Mouse (Mus musculus) spleen, adult 2 months (tissue): ENCODE measurements around the gene Smok3c.

Source experiments
- CTCF ChIP-seq: fragments of 200-500 bp; IDR thresholded peaks from 2 replicates; pipeline ENCODE4 v1.5.1; 2011; ENCODE audit warnings: mild to moderate bottlenecking, inconsistent platforms; ENCODE audit not compliant: insufficient read depth, insufficient read length, insufficient replicate concordance; ENCODE audit errors: extremely low read depth
- POLR2A ChIP-seq: fragments of 200-500 bp; IDR thresholded peaks from 2 replicates; pipeline ENCODE4 v1.6.1; 2011; ENCODE audit warnings: low read depth, low read length, inconsistent platforms

GRCm38 (mm10) chr5:138094474-138094873 lies 41.5 kb downstream of the Smok3c start:
- no peak for TF ChIP-seq CTCF
- TF ChIP-seq POLR2A, result no peak
